Mouse (Mus musculus) megakaryocyte, embryonic 14.5 days (primary cell): ENCODE data around the gene Cog5.

Experiments
- FLI1 ChIP-seq: IDR thresholded peaks from 2 replicates; pipeline ENCODE4 v1.6.1; 2012; ENCODE audit warnings: low read length, inconsistent platforms, mixed read lengths
- GATA1 ChIP-seq: IDR thresholded peaks from 3 replicates; pipeline ENCODE4 v1.6.1; 2012; ENCODE audit warnings: mixed read lengths, low read length, inconsistent platforms, borderline replicate concordance

GRCm38 (mm10) chr12:31895095-31895734 is 240.5 kb downstream of the Cog5 start:
- no peak for TF ChIP-seq GATA1
- no peak for TF ChIP-seq FLI1
